Mouse (Mus musculus): ENCODE results near the gene 4930435E12Rik. TPM values are rescaled to one million over a fixed set of nuclear protein-coding genes. Genes with fewer than 3 reads are reported as not detected.

The 4930435E12Rik gene
- polyA plus RNA-seq, 1 experiment from 2014 or later = not detected

DNA sequence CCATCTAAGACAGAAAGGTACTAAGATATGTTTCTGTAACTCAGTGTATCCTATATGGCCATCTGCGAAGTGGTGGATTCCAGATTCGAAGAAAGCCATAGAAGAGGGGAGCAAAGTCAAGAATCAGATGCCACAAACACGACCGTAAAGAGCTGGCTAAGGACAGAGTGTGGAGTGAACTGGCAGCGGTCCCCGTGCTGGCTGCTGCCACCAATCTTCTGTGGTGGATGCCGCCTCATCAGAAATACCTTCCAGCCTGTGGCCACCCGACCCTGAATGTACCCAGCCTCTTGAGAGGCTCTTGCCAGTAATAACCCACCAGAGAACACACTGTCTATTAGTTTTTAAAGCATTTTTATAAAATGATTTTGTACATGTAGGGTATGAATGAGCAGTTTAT, 60.2 kb downstream of the 4930435E12Rik start:
- H3K9me3 ChIP-seq = no peaks in the 10 kb centered on the region

DNA sequence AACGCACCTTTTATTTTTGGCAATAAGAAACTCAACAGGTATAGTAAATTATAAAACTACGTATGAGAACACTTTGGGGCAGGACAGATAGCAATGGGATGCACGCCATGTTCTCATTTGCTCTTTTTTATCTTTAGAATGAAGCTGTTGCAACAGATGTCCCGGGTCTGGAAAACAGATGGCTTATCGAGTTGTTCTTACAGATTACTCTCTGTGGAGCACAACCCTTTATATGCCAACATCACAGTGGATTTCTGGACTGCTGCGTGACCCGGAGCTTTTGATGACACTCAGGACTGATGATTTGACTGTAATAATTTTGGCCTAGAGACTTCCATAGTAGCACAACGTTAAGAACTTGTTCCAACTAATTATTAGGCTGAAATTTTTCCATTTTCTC, 60.8 kb downstream of the 4930435E12Rik start:
- Histone ChIP-seq H3K4me2 (no peak overlapping the region), H3K4me3 (no peak overlapping the region), H3K27me3 (no peaks in the 10 kb centered on the region), H3K27ac (no peak overlapping the region), H3K36me3 (peaks cover 20% of the 10 kb centered on the region), H3K4me1 (peaks cover 18% of the 10 kb centered on the region), H3K9ac (no peak overlapping the region), H3K9me3 (no peaks in the 10 kb centered on the region)
- ATAC-seq (ENCODE audit: borderline replicate concordance, extremely low read depth, low FRiP score, low TSS enrichment) = no peak
- WGBS = 74% methylated on average over 8 of the region's 8 CpGs

More for the DNA sequence above, 60.2 kb downstream of the 4930435E12Rik start:
- Histone ChIP-seq H3K4me3 (no peak overlapping the region), H3K9ac (no peak overlapping the region), H3K36me3 (peaks cover 16% of the 10 kb centered on the region), H3K27me3 (no peaks in the 10 kb centered on the region), H3K27ac (no peak overlapping the region), H3K4me2 (no peak overlapping the region), H3K4me1 (peaks cover 23% of the 10 kb centered on the region)
- WGBS = 89% methylated on average over 8 of the region's 8 CpGs
- no peak for ATAC-seq (ENCODE audit: borderline replicate concordance, extremely low read depth, low FRiP score, low TSS enrichment)

DNA sequence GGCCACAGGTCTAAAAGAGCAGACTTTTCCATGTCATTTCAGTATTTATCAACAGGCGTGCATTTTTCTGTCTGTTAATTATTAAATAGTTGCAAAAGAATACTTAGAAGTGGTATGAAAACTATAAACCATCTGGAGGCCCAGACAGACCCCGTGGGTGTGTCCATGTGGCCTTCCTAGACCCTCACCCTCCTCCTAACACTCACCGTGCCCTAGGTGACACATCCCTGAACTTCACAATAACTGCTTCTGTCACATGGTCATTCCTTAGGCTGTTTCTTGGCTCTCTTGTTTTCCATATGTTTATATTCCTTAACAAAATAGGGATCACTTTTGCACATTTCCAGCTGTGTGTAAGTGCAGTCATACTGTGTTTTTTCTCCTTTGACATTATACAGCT, 61.9 kb downstream of the 4930435E12Rik start:
- H3K4me1 ChIP-seq = peaks cover 12% of the 10 kb centered on the region; the same call in 1 of the 2 replicates

DNA sequence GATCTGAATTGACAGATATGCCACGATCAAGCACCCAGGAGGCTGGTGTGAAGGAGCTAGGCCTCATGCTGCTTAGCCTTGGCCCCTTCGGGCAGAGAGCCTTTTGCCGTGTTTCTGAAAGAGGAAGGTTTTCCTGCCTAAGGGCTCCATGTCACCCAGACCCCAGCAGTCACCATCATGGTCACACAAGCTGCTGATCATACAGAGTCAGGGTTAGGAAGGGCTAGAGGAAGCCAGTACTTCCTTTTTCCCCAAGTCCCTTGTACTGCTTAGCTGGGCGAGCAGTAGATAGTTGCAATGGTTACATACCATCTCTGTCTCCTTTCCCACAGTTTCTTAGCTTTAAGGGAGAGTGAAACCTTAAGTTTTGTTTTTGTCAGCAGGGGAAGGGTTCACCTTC, 65.0 kb downstream of the 4930435E12Rik start:
- Histone ChIP-seq H3K9me3 (no peaks in the 10 kb centered on the region), H3K4me2 (no peak overlapping the region), H3K4me3 (no peak overlapping the region), H3K27ac (no peak overlapping the region), H3K27me3 (no peaks in the 10 kb centered on the region), H3K36me3 (peaks cover 20% of the 10 kb centered on the region), H3K9ac (no peak overlapping the region), H3K4me1 (peaks cover 7% of the 10 kb centered on the region; the same call in 1 of the 2 replicates)
- no peak for ATAC-seq (ENCODE audit: borderline replicate concordance, extremely low read depth, low FRiP score, low TSS enrichment)
- 72% methylated on average over 4 of the region's 4 CpGs for WGBS

More for the DNA sequence above, 61.9 kb downstream of the 4930435E12Rik start:
- 43% methylated on average over 3 of the region's 3 CpGs for WGBS
- Histone ChIP-seq H3K9me3 (no peaks in the 10 kb centered on the region), H3K36me3 (peaks cover 20% of the 10 kb centered on the region), H3K27me3 (no peaks in the 10 kb centered on the region), H3K4me3 (no peak overlapping the region), H3K27ac (no peak overlapping the region), H3K9ac (no peak overlapping the region), H3K4me2 (no peak overlapping the region)
- ATAC-seq (ENCODE audit: borderline replicate concordance, extremely low read depth, low FRiP score, low TSS enrichment) = no peak

DNA sequence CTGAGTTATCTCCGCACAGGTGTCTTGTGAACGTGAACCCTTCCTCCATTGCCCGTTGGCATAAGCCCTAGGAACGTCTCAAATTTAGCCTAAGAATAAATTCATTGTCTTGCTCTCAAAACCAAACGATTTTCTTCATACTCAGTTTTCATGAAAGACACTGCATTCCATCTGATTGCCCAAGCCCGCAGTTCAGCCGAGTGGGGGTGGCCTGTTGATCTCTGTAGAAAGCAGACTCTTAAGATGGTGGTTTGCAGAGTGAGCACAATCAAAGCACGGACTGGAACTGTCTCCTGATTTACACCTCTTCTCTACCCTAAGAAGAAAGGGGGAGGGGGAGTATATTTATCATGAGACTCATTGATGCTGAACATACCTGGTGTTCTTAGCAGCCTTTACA, 66.1 kb downstream of the 4930435E12Rik start:
- Histone ChIP-seq H3K36me3 (peaks cover 18% of the 10 kb centered on the region; the same call in 1 of the 2 replicates), H3K27me3 (no peaks in the 10 kb centered on the region), H3K4me2 (no peak overlapping the region), H3K4me1 (peaks cover 7% of the 10 kb centered on the region; the same call in 1 of the 2 replicates), H3K9ac (no peak overlapping the region), H3K4me3 (no peak overlapping the region), H3K9me3 (no peaks in the 10 kb centered on the region), H3K27ac (no peak overlapping the region)
- WGBS = 72% methylated on average over 8 of the region's 8 CpGs
- no peak for ATAC-seq (ENCODE audit: borderline replicate concordance, extremely low read depth, low FRiP score, low TSS enrichment)

Other genes with a start within 250 kb of the 4930435E12Rik start
- 16.7 and 19.9 TPM in 2 replicates for gene Arhgap31, start 115.5 kb downstream of the 4930435E12Rik start, polyA plus RNA-seq (2015; fragmentation: Nextera tagmentation; extraction: Ambion mirVana)
- gene B4galt4, start 86.5 kb downstream of the 4930435E12Rik start, polyA plus RNA-seq (2015; fragmentation: Nextera tagmentation; extraction: Ambion mirVana) = 37.4 TPM in 2 replicates
- gene Upk1b, start 28.4 kb downstream of the 4930435E12Rik start, polyA plus RNA-seq (2015; fragmentation: Nextera tagmentation; extraction: Ambion mirVana) = 13.7 and 15.3 TPM in 2 replicates
- gene Igsf11, start 63.9 kb upstream of the 4930435E12Rik start, polyA plus RNA-seq (2015; fragmentation: Nextera tagmentation; extraction: Ambion mirVana) = 0.11 and 0.19 TPM in 2 replicates

All from lung, embryonic 15.5 days (tissue).